Mouse (Mus musculus): ENCODE data around the gene Hoxd12. TPM values are rescaled to one million over a fixed set of nuclear protein-coding genes. Genes with fewer than 3 reads are reported as not detected.

Gene Hoxd12
- polyA plus RNA-seq, 1 experiment from 2014 or later: 44.8 TPM

- WGBS: 3% methylated on average over 12 of the region's 12 CpGs
- no peaks in the 10 kb centered on the region for H3K9me3 ChIP-seq (replicated peaks)
- peak overlapping the region; percentile 99 for H3K27ac ChIP-seq
- peak overlapping the region; percentile 80 for H3K4me3 ChIP-seq
- DNase-seq (ENCODE audit: low spot score): peak; percentile 61
- peaks cover 44% of the 10 kb centered on the region for H3K4me1 ChIP-seq
- peaks cover 34% of the 10 kb centered on the region for H3K36me3 ChIP-seq
- H3K27me3 ChIP-seq (ENCODE audit: low read depth, poor library complexity, severe bottlenecking): peaks cover 64% of the 10 kb centered on the region
Measured at GRCm38 (mm10) chr2:74688795-74689573, 14.2 kb downstream of the Hoxd12 start.

GRCm38 (mm10) chr2:74689574-74690337 lies 14.9 kb downstream of the Hoxd12 start:
- Histone ChIP-seq H3K4me3 (peak overlapping the region; percentile 80), H3K27ac (peak overlapping the region; percentile 99), H3K9me3 (replicated peaks) (no peaks in the 10 kb centered on the region), H3K27me3 (ENCODE audit: low read depth, poor library complexity, severe bottlenecking) (peaks cover 61% of the 10 kb centered on the region), H3K36me3 (peaks cover 29% of the 10 kb centered on the region), H3K4me1 (peaks cover 44% of the 10 kb centered on the region)
- under 1% methylated on average over 24 of the region's 24 CpGs for WGBS
- DNase-seq (ENCODE audit: low spot score): peak; percentile 77

GRCm38 (mm10) chr2:74690338-74690716 lies 15.5 kb downstream of the Hoxd12 start:
- Histone ChIP-seq H3K9me3 (replicated peaks) (no peaks in the 10 kb centered on the region), H3K4me1 (peaks cover 50% of the 10 kb centered on the region), H3K4me3 (peak overlapping the region; percentile 80), H3K36me3 (peaks cover 34% of the 10 kb centered on the region), H3K27me3 (ENCODE audit: low read depth, poor library complexity, severe bottlenecking) (peaks cover 61% of the 10 kb centered on the region), H3K27ac (peak overlapping the region; percentile 99)
- WGBS: 7% methylated on average over 8 of the region's 8 CpGs
- no peak for DNase-seq (ENCODE audit: low spot score)

GRCm38 (mm10) chr2:74691022-74691951 lies 16.5 kb downstream of the Hoxd12 start, which contains the start of gene Hoxd10:
Gene Hoxd10, plus strand, starts transcription at chr2:74691924.
- H3K27ac ChIP-seq: peak within 1 kb of the TSS; percentile 99
- 1% methylated on average over 56 of the region's 56 CpGs for WGBS
- peaks cover 34% of the 10 kb centered on the region for H3K36me3 ChIP-seq
- H3K4me1 ChIP-seq: peaks cover 59% of the 10 kb centered on the region
- H3K27me3 ChIP-seq (ENCODE audit: low read depth, poor library complexity, severe bottlenecking): peaks cover 66% of the 10 kb centered on the region
- H3K9me3 ChIP-seq (replicated peaks): no peaks in the 10 kb centered on the region
- DNase-seq (ENCODE audit: low spot score): peak; percentile 90
- peak within 1 kb of the TSS; percentile 80 for H3K4me3 ChIP-seq

GRCm38 (mm10) chr2:74691995-74692807 lies 17.4 kb downstream of the Hoxd12 start:
- Histone ChIP-seq H3K4me1 (peaks cover 63% of the 10 kb centered on the region), H3K36me3 (peaks cover 31% of the 10 kb centered on the region), H3K27me3 (ENCODE audit: low read depth, poor library complexity, severe bottlenecking) (peaks cover 70% of the 10 kb centered on the region), H3K4me3 (peak overlapping the region; percentile 80), H3K27ac (peak overlapping the region; percentile 99), H3K9me3 (replicated peaks) (no peaks in the 10 kb centered on the region)
- no peak for DNase-seq (ENCODE audit: low spot score)
- WGBS: 3% methylated on average over 35 of the region's 35 CpGs

- no peak for DNase-seq (ENCODE audit: low spot score)
- Histone ChIP-seq H3K27me3 (ENCODE audit: low read depth, poor library complexity, severe bottlenecking) (peaks cover 68% of the 10 kb centered on the region), H3K4me1 (peaks cover 60% of the 10 kb centered on the region), H3K27ac (peak overlapping the region; percentile 99), H3K9me3 (replicated peaks) (no peaks in the 10 kb centered on the region), H3K36me3 (peaks cover 24% of the 10 kb centered on the region), H3K4me3 (peak overlapping the region; percentile 80)
- under 1% methylated on average over 20 of the region's 20 CpGs for WGBS
Measured at GRCm38 (mm10) chr2:74692808-74693431, 18.1 kb downstream of the Hoxd12 start.

GRCm38 (mm10) chr2:74693432-74693827 lies 18.6 kb downstream of the Hoxd12 start:
- Histone ChIP-seq H3K27me3 (ENCODE audit: low read depth, poor library complexity, severe bottlenecking) (peaks cover 65% of the 10 kb centered on the region), H3K36me3 (peaks cover 24% of the 10 kb centered on the region), H3K4me1 (peaks cover 62% of the 10 kb centered on the region), H3K9me3 (replicated peaks) (no peaks in the 10 kb centered on the region), H3K4me3 (peak overlapping the region; percentile 80), H3K27ac (peak overlapping the region; percentile 99)
- peak; percentile 52 for DNase-seq (ENCODE audit: low spot score)
- WGBS: 3% methylated on average over 4 of the region's 4 CpGs

GRCm38 (mm10) chr2:74694066-74694465 lies 19.3 kb downstream of the Hoxd12 start:
- Histone ChIP-seq H3K27ac (peak overlapping the region; percentile 99), H3K36me3 (peaks cover 24% of the 10 kb centered on the region), H3K4me1 (peaks cover 60% of the 10 kb centered on the region), H3K27me3 (ENCODE audit: low read depth, poor library complexity, severe bottlenecking) (peaks cover 62% of the 10 kb centered on the region), H3K4me3 (peak overlapping the region; percentile 80), H3K9me3 (replicated peaks) (no peaks in the 10 kb centered on the region)
- DNase-seq (ENCODE audit: low spot score): peak; percentile 77
- 2% methylated on average over 16 of the region's 16 CpGs for WGBS

- peak; percentile 48 for DNase-seq (ENCODE audit: low spot score)
- WGBS: 13% methylated on average over 1 of the region's 1 CpGs
- H3K27ac ChIP-seq: peak overlapping the region; percentile 99
- H3K27me3 ChIP-seq (ENCODE audit: low read depth, poor library complexity, severe bottlenecking): peaks cover 69% of the 10 kb centered on the region
- H3K4me3 ChIP-seq: peak overlapping the region; percentile 80
- H3K36me3 ChIP-seq: peaks cover 24% of the 10 kb centered on the region
- H3K9me3 ChIP-seq (replicated peaks): no peaks in the 10 kb centered on the region
- peaks cover 68% of the 10 kb centered on the region for H3K4me1 ChIP-seq
Measured at GRCm38 (mm10) chr2:74695383-74695782, 20.6 kb downstream of the Hoxd12 start.

GRCm38 (mm10) chr2:74695813-74696430 lies 21.1 kb downstream of the Hoxd12 start:
- WGBS: 1% methylated on average over 7 of the region's 7 CpGs
- no peaks in the 10 kb centered on the region for H3K9me3 ChIP-seq (replicated peaks)
- H3K4me3 ChIP-seq: peak overlapping the region; percentile 80
- H3K27ac ChIP-seq: peak overlapping the region; percentile 99
- peaks cover 73% of the 10 kb centered on the region for H3K27me3 ChIP-seq (ENCODE audit: low read depth, poor library complexity, severe bottlenecking)
- DNase-seq (ENCODE audit: low spot score): peak; percentile 49
- peaks cover 73% of the 10 kb centered on the region for H3K4me1 ChIP-seq
- peaks cover 24% of the 10 kb centered on the region for H3K36me3 ChIP-seq

Data from limb, embryonic 10.5 days (tissue).